Mouse (Mus musculus): ENCODE data around the gene Cep131. TPM values are rescaled to one million over a fixed set of nuclear protein-coding genes. Genes with fewer than 3 reads are reported as not detected.
A peak's percentile ranks its signal among the peaks of the same experiment; 100 is the strongest.

Cep131 gene
- total and polyA plus RNA-seq, 3 experiments: 2.3 to 20.9 (median 10.2) TPM

- TF ChIP-seq SIN3A (IDR thresholded peaks at IDR 0.05; ENCODE audit: low read length) (peak; percentile 45; the same call in 1 of the 2 replicates), NELFE (IDR thresholded peaks at IDR 0.05; ENCODE audit: low read depth, low read length) (peak; percentile 41; the same call in 1 of the 2 replicates), RAD21 (IDR thresholded peaks at IDR 0.05; ENCODE audit: low read depth, low read length) (peak; percentile 96)
Measured at GRCm38 (mm10) chr11:120111033-120111432, 24.4 kb upstream of the Cep131 start (continued).

- Histone ChIP-seq H3K4me2 (ENCODE audit: insufficient read depth, low read depth, poor library complexity, severe bottlenecking) (no peak overlapping the region), H3K27me3 (replicated peaks) (no peaks in the 10 kb centered on the region), H3K79me2 (replicated peaks; ENCODE audit: control insufficient read depth, extremely low read depth, insufficient read depth, poor library complexity, severe bottlenecking) (no peaks in the 10 kb centered on the region), H3K9me3 (replicated peaks; ENCODE audit: low read length) (no peaks in the 10 kb centered on the region), H3K4me1 (ENCODE audit: control insufficient read depth in 1 of 2, insufficient read depth in 2 of 2) (peaks cover 0 to 4% of the 10 kb centered on the region in 2 experiments; a peak in 1 of 4 replicates), H3K9ac (ENCODE audit: insufficient read depth, low read depth) (no peak overlapping the region), H3K27ac (ENCODE audit: insufficient read depth, low read depth) (no peak overlapping the region), H3K4me3 (replicated peaks in 1 of 3; ENCODE audit: low read depth in 2 of 3, low read length in 2 of 3, poor library complexity in 1 of 3) (no peak overlapping the region), H3K36me3 (replicated peaks in 1 of 2; ENCODE audit: control insufficient read depth in 1 of 2, insufficient read depth in 1 of 2, low read length in 1 of 2) (peaks cover 74 to 98% of the 10 kb centered on the region in 2 experiments)
- in situ Hi-C loops (cut with MboI; ENCODE audit: low pct_ligation_motif_present, low pct_unique_long_range_greater_than_20kb, low sequenced_read_pairs): no loop called here
- TF ChIP-seq NRF1 (IDR thresholded peaks at IDR 0.05; ENCODE audit: low read depth, low read length) (no peak), CTCF (conservative IDR thresholded peaks at IDR 0.05 in 1 of 2, IDR thresholded peaks at IDR 0.05 in 1 of 2; ENCODE audit: low read depth in 2 of 2, low read length in 2 of 2) (peak in 1 of 2 experiments; percentile 48; a peak in 3 of 4 replicates), TBP (conservative IDR thresholded peaks at IDR 0.05; ENCODE audit: low read depth, low read length) (no peak), E2F4 (IDR thresholded peaks at IDR 0.05; ENCODE audit: insufficient replicate concordance, low read depth, low read length) (no peak), JUND (conservative IDR thresholded peaks at IDR 0.05; ENCODE audit: low read depth, low read length) (no peak), SMC3 (IDR thresholded peaks at IDR 0.05; ENCODE audit: low read depth, low read length) (peak; percentile 23)
- dilution Hi-C loops (cut with MboI; ENCODE audit: extremely low pct_ligation_motif_present, extremely low pct_unique_long_range_greater_than_20kb, low sequenced_read_pairs): no loop called here
- DNase-seq (ENCODE audit: extremely low read depth): peak; percentile 24
Measured at GRCm38 (mm10) chr11:120110554-120110953, 23.9 kb upstream of the Cep131 start.

- Histone ChIP-seq H3K9me3 (replicated peaks; ENCODE audit: low read length) (no peaks in the 10 kb centered on the region), H3K4me2 (ENCODE audit: insufficient read depth, low read depth, poor library complexity, severe bottlenecking) (no peak overlapping the region), H3K27ac (ENCODE audit: insufficient read depth, low read depth) (no peak overlapping the region), H3K36me3 (replicated peaks in 1 of 2; ENCODE audit: control insufficient read depth in 1 of 2, insufficient read depth in 1 of 2, low read length in 1 of 2) (peaks cover 74 to 98% of the 10 kb centered on the region in 2 experiments), H3K4me1 (ENCODE audit: control insufficient read depth in 1 of 2, insufficient read depth in 2 of 2) (peaks cover 0 to 4% of the 10 kb centered on the region in 2 experiments; a peak in 1 of 4 replicates), H3K79me2 (replicated peaks; ENCODE audit: control insufficient read depth, extremely low read depth, insufficient read depth, poor library complexity, severe bottlenecking) (no peaks in the 10 kb centered on the region), H3K4me3 (replicated peaks in 1 of 3; ENCODE audit: low read depth in 2 of 3, low read length in 2 of 3, poor library complexity in 1 of 3) (no peak overlapping the region), H3K27me3 (replicated peaks) (no peaks in the 10 kb centered on the region), H3K9ac (ENCODE audit: insufficient read depth, low read depth) (no peak overlapping the region)
- DNase-seq (ENCODE audit: extremely low read depth): no peak
- in situ Hi-C loops (cut with MboI; ENCODE audit: low pct_ligation_motif_present, low pct_unique_long_range_greater_than_20kb, low sequenced_read_pairs): no loop called here
- dilution Hi-C loops (cut with MboI; ENCODE audit: extremely low pct_ligation_motif_present, extremely low pct_unique_long_range_greater_than_20kb, low sequenced_read_pairs): no loop called here
- TF ChIP-seq MAZ (IDR thresholded peaks at IDR 0.05; ENCODE audit: low read depth, low read length) (no peak), RCOR1 (conservative IDR thresholded peaks at IDR 0.05; ENCODE audit: low read depth, low read length) (no peak), GABPA (IDR thresholded peaks at IDR 0.05; ENCODE audit: insufficient replicate concordance, low read depth, low read length) (no peak), ZMIZ1 (IDR thresholded peaks at IDR 0.05; ENCODE audit: low read depth, low read length) (no peak), ELF1 (IDR thresholded peaks at IDR 0.05; ENCODE audit: low read depth, low read length) (no peak), MYC (IDR thresholded peaks at IDR 0.05; ENCODE audit: low read depth, low read length) (no peak), JUN (IDR thresholded peaks at IDR 0.05; ENCODE audit: insufficient read depth, low read depth, low read length) (no peak), ETS1 (conservative IDR thresholded peaks at IDR 0.05; ENCODE audit: low read depth, low read length) (no peak), E2F4 (IDR thresholded peaks at IDR 0.05; ENCODE audit: insufficient replicate concordance, low read depth, low read length) (no peak), HCFC1 (IDR thresholded peaks at IDR 0.05; ENCODE audit: low read depth, low read length) (no peak), NRF1 (IDR thresholded peaks at IDR 0.05; ENCODE audit: low read depth, low read length) (no peak), EP300 (IDR thresholded peaks at IDR 0.05; ENCODE audit: low read length) (no peak), CTCF (conservative IDR thresholded peaks at IDR 0.05 in 1 of 2, IDR thresholded peaks at IDR 0.05 in 1 of 2; ENCODE audit: low read depth in 2 of 2, low read length in 2 of 2) (no peak), ZNF384 (IDR thresholded peaks at IDR 0.05; ENCODE audit: low read depth, low read length) (no peak), POLR2A (IDR thresholded peaks at IDR 0.05; ENCODE audit: low read depth, low read length) (no peak)
Measured at GRCm38 (mm10) chr11:120109558-120110210, 23.1 kb upstream of the Cep131 start.

All from CH12.LX (cell line).